Mouse (Mus musculus): Measurements from ENCODE around the gene Prdm10.

DNA sequence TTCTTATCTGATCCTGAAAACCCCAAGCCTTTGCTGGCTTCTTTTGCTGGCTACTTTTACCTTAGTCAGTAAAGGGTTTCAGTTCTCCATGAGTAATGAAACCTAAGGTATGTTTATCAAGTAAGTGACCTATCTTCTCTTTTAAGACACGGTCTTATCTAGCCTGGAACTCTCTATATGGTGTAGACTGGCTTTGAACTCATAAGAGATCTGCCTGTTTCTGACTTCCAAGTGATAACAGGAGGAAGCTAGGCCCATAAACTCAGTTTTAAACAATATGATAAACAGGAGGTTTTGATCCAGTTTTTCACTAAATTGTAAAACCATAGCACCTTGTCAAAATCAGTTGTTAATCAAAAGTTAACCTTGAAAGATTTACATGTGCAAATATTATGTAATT lies 33.5 kb downstream of the Prdm10 start:
- TF ChIP-seq GATA1 (IDR thresholded peaks at IDR 0.05; ENCODE audit: low read length): no peak
- no peak for TF ChIP-seq TAL1 (IDR thresholded peaks at IDR 0.05; ENCODE audit: low read length)
